Mouse (Mus musculus) CH12.LX (cell line): Measurements from ENCODE around the gene Mettl13.

Experiments
- CHD2 ChIP-seq: IDR thresholded peaks from 2 replicates; pipeline ENCODE4 v1.6.1; 2011; ENCODE audit warnings: low read length, improper control_type of control experiment
- CTCF ChIP-seq, 2 experiments: IDR thresholded peaks in 1 of 2; conservative IDR thresholded peaks in 1 of 2; 2 replicates each; pipeline ENCODE4 v1.5.1; 2011 to 2012; ENCODE audit warnings: low read depth in 2 of 2, low read length in 2 of 2, improper control_type of control experiment in 1 of 2, inconsistent platforms in 1 of 2, mild to moderate bottlenecking in 1 of 2, moderate library complexity in 1 of 2
- ELF1 ChIP-seq: IDR thresholded peaks from 2 replicates; pipeline ENCODE4 v1.6.1; 2014; ENCODE audit warnings: low read depth, mild to moderate bottlenecking, inconsistent platforms, low read length, improper control_type of control experiment
- ETS1 ChIP-seq: conservative IDR thresholded peaks from 2 replicates; pipeline ENCODE4 v1.6.1; 2012; ENCODE audit warnings: low read depth, mild to moderate bottlenecking, inconsistent platforms, low read length, improper control_type of control experiment, moderate library complexity
- JUND ChIP-seq: conservative IDR thresholded peaks from 2 replicates; pipeline ENCODE4 v1.6.1; 2011; ENCODE audit warnings: low read depth, low read length, improper control_type of control experiment
- MAX ChIP-seq: IDR thresholded peaks from 2 replicates; pipeline ENCODE4 v1.6.1; 2011; ENCODE audit warnings: low read length, improper control_type of control experiment
- MAZ ChIP-seq: IDR thresholded peaks from 2 replicates; pipeline ENCODE4 v1.6.1; 2012; ENCODE audit warnings: low read depth, mild to moderate bottlenecking, inconsistent platforms, low read length, improper control_type of control experiment, moderate library complexity
- MEF2A ChIP-seq: IDR thresholded peaks from 2 replicates; pipeline ENCODE4 v1.6.1; 2014; ENCODE audit warnings: low read depth, mild to moderate bottlenecking, inconsistent platforms, low read length, improper control_type of control experiment, borderline replicate concordance
- MYC ChIP-seq: IDR thresholded peaks from 2 replicates; pipeline ENCODE4 v1.6.1; 2011; ENCODE audit warnings: low read depth, mild to moderate bottlenecking, improper control_type of control experiment, low read length
- POLR2A ChIP-seq: IDR thresholded peaks from 2 replicates; pipeline ENCODE4 v1.6.1; 2011; ENCODE audit warnings: low read depth, mild to moderate bottlenecking, improper control_type of control experiment, low read length
- POLR2AphosphoS2 ChIP-seq: IDR thresholded peaks from 2 replicates; pipeline ENCODE4 v1.6.1; 2011; ENCODE audit warnings: low read depth, low read length, improper control_type of control experiment
- TCF12 ChIP-seq: IDR thresholded peaks from 2 replicates; pipeline ENCODE4 v1.6.1; 2014; ENCODE audit warnings: low read depth, mild to moderate bottlenecking, inconsistent platforms, low read length, improper control_type of control experiment
- USF2 ChIP-seq: conservative IDR thresholded peaks from 2 replicates; pipeline ENCODE4 v1.6.1; 2011; ENCODE audit warnings: low read depth, low read length, improper control_type of control experiment
- ZNF384 ChIP-seq: IDR thresholded peaks from 2 replicates; pipeline ENCODE4 v1.6.1; 2012; ENCODE audit warnings: low read depth, low read length, improper control_type of control experiment, inconsistent platforms

- TF ChIP-seq USF2, result no peak
- no peak for TF ChIP-seq POLR2A
- no peak for TF ChIP-seq ETS1
- TF ChIP-seq CTCF (conservative IDR thresholded peaks at IDR 0.05 in 1 of 2, IDR thresholded peaks at IDR 0.05 in 1 of 2; ENCODE audit: low read depth in 2 of 2, low read length in 2 of 2), result no peak
- TF ChIP-seq MAX, result no peak
- no peak for TF ChIP-seq POLR2AphosphoS2
- TF ChIP-seq TCF12, result no peak
- TF ChIP-seq ELF1, result no peak
- TF ChIP-seq JUND, result no peak
- TF ChIP-seq CHD2, result no peak
- no peak for TF ChIP-seq MEF2A
- no peak for TF ChIP-seq MAZ
- no peak for TF ChIP-seq ZNF384
- TF ChIP-seq MYC, result no peak
These were observed 37.9 kb upstream of the Mettl13 start for GRCm38 (mm10) chr1:162586282-162586681.
